Mouse (Mus musculus) colon, adult 2 months (tissue): ENCODE measurements around the gene Tor1aip1. TPM values are rescaled to one million over a fixed set of nuclear protein-coding genes. Genes with fewer than 3 reads are reported as not detected.

Experiments used
- polyA plus RNA-seq: library from polyadenylated mRNA; depleted of rRNA; stranded (reverse); fragments of >200 nt; gene quantifications from 2 replicates; pipeline ENCODE4 v1.2.3, GENCODE M21; 2012; rRNA removed

Gene Tor1aip1
- polyA plus RNA-seq = 16.4 and 18.1 TPM in 2 replicates

GRCm38 (mm10) chr1:156035930-156036737 lies at the start of gene Tor1aip1:
Gene Tor1aip1 (minus strand): TSS chr1:156036480.

GRCm38 (mm10) chr1:156035269-156035929 lies 881 bp downstream of the Tor1aip1 start, which contains the start of gene Tor1aip2:
Gene Tor1aip2 (plus strand): TSS chr1:156035403.

GRCm38 (mm10) chr1:155973068-155973718 lies 63.1 kb downstream of the Tor1aip1 start, which contains the start of gene Cep350:
Gene Cep350 (minus strand): TSS chr1:155973255.

Other genes with a start within 250 kb of the Tor1aip1 start
- 222 and 250 TPM in 2 replicates for gene Qsox1, start 223.6 kb downstream of the Tor1aip1 start, polyA plus RNA-seq
- 4.1 and 4.3 TPM in 2 replicates for gene Cep350, start 63.2 kb downstream of the Tor1aip1 start, polyA plus RNA-seq
- 67.9 and 75.1 TPM in 2 replicates for gene Tor1aip2, start 1.1 kb downstream of the Tor1aip1 start, polyA plus RNA-seq
- gene Fam163a, start 168.5 kb upstream of the Tor1aip1 start, polyA plus RNA-seq = 0.64 and 0.81 TPM in 2 replicates